Mouse (Mus musculus): ENCODE results near the gene Olfr214.
A peak's percentile ranks its signal among the peaks of the same experiment; 100 is the strongest.
"Not testable (repeated sequence)": the region's sequence is repeated elsewhere in the genome, so short reads cannot be mapped to it uniquely, and the experiment has no call there.

Olfr214 gene

GRCm38 (mm10) chr6:116553935-116554334 lies at the start of gene Olfr214:
TSS of gene Olfr214 (plus strand) at chr6:116554235.
- no peak for DNase-seq (ENCODE audit: low spot score)

DNA sequence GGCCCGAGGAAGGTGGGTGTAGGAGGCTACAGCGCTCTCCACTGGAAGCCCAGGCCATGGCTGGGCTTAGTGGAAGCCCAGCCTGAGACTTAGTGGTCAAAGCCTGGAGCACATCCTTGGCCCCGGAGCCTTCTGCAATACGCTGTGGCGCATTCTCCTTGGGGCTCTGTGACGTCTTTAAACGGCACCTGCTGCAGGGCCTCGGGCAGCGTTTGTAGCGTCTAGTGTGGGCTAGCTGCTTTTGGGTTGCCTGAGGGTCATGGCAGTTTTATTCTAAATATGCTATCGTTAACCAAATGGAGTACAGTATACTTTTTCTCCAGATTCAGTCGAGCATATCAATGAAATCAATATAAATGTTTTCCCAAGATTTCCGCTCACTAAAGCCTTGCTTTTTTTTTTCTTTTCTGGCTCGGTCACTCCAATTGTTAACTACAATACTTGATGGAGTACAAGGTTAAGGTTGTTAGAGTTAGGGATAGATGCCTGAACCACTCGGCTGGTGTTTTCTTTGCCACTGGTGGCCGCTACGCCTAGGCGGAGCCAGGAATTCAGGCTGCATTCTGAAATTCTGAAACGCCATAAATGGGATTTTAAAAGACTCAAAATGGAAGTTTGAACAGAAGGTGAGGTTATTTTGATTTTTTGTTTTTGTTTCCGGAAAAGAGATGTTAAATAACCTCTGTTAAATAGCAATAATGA lies 47.6 kb upstream of the Olfr214 start, which contains the start of gene Olfr212:
Gene Olfr212 (plus strand): TSS at position 215 of the 702 bp plus-strand sequence.
- not testable (repeated sequence) for DNase-seq (ENCODE audit: low spot score)

GRCm38 (mm10) chr6:116514832-116515231 lies 39.2 kb upstream of the Olfr214 start:
- no peak for DNase-seq (ENCODE audit: low spot score)

DNA sequence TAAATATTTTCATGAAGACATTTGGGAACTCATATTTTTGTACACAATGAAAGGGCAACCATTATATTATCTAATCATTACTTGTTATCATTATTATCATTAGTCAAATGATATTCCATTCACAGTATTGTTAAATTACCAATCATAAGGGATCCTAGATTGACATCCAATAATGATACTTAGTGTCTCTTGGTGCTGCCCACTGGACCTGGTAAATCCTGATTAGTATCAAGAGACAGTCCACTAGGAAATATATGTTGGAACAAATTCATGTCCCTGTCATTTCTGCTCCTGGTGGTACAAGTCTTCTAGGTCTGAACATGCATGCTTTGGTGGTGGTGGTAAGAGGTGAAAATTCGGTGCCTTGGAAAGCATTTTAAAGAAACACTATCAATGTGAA lies 15.9 kb upstream of the Olfr214 start, which contains the start of gene Olfr213:
Gene Olfr213 (plus strand): TSS at position 301 of the 400 bp plus-strand sequence.
- DNase-seq (ENCODE audit: low spot score): no peak

DNA sequence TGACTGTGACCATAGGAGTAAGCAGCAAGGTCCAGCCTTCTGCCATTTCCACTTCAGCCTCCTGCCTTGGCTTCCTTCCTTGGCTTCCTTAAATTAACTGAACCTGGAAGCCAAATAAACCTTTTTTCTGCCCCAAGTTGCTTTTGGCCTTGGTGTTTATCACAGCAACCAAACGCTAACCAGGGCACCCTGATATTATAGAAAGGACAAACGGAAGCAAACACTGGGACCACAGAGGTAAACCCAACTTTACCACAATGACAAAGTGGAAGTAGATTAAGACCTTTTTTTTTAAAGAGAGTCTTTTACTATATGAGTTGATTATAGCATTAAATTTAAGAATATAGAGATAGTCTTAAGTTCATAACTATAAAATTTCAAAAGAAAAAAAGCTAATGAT lies 11.5 kb upstream of the Olfr214 start:
- no peak for DNase-seq (ENCODE audit: low spot score)

DNA sequence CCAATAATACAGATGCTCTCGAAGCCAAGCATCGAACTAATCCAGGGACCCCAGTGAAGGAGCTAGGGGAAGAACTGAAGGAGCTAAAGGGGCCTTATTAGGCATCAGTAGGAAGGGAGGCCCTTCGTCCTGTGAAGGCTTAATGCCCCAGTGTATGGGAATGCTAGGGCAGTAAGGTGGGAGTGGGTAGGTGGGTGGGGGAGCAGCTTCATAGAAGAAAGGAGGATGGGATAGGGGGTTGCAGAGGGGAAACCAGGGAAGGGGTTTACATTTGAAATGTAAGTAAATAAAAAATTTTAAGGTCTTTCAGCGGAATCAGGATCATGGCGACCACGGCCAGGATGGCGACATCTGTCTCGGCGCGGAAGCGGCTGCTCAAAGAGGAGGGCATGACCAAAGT lies 3.2 kb upstream of the Olfr214 start, which contains the start of gene Gm5580:
Gene Gm5580 (plus strand): TSS at position 301 of the 400 bp plus-strand sequence.
- not testable (repeated sequence) for DNase-seq (ENCODE audit: low spot score)

GRCm38 (mm10) chr6:116554952-116555351 lies 917 bp downstream of the Olfr214 start:
- DNase-seq (ENCODE audit: low spot score): no peak

- peak; percentile 34 for DNase-seq (ENCODE audit: low spot score)
These were observed 15.8 kb downstream of the Olfr214 start for GRCm38 (mm10) chr6:116569834-116570233.

DNA sequence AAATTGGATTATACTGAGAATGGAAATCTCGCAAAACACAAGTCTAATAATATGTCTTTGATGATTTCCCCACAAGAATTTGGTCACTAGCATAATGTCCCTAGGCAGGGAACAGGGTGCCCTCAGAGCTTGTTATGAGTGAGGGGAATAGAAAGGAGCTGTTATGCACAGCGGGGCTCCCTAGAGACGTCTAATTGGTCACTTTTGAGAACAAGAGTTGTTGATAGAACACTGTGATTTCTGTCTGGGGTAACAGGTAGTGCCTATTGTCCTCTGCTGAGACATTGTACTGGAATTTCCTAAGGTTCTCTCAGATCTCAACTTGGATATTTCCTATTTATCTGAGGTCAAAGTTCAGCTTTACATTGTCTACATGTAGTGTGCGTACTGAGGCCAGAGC lies 30.1 kb downstream of the Olfr214 start, which contains the start of gene Olfr215:
Gene Olfr215 (minus strand): TSS at position 101 of the 400 bp plus-strand sequence.
- DNase-seq (ENCODE audit: low spot score): no peak

GRCm38 (mm10) chr6:116600969-116601368 lies 46.9 kb downstream of the Olfr214 start:
- DNase-seq (ENCODE audit: low spot score): not testable (repeated sequence)

DNA sequence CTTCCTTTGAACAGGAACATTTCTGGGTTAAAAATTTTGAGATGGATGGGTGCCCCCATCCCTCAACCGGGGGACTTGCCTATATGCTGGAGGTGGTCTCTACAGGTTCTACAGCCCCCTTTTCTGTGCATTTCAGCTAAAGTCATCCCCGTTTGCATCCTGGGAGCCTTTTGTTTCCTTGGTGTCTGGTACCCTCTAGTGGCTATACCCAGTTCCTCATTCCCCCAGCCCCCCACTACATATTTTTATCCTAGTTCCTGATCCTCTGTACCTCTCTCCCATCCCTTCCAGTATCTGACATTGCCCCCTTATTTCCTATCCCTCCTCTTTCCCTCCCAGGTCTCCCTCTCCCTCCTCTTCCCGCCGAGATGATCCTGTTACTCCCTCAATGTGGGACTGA lies 53.2 kb downstream of the Olfr214 start:
- no peak for DNase-seq (ENCODE audit: low spot score)

Measured in MN1 (cell line).